Mouse (Mus musculus) kidney, embryonic 16.5 days (tissue): ENCODE data around the gene Spsb3. TPM values are rescaled to one million over a fixed set of nuclear protein-coding genes. Genes with fewer than 3 reads are reported as not detected.

Source experiments
- ATAC-seq: fragments of 200-750 bp; cut with Nextera tagmentation; 2 replicates; pipeline ENCODE4 v1.8.0; 2017; ENCODE audit warnings: moderate TSS enrichment; ENCODE audit not compliant: low FRiP score, low TSS enrichment
- H3K27ac ChIP-seq: fragments of 300-500 bp; sonication (generic); 2 replicates; pipeline ENCODE4 v1.5.1; 2014; ENCODE audit warnings: low read length
- H3K27me3 ChIP-seq: fragments of 300-500 bp; sonication (generic); 2 replicates; pipeline ENCODE4 v1.6.1; 2014; ENCODE audit warnings: low read length, control low read depth, mixed read lengths; ENCODE audit not compliant: insufficient read depth
- H3K36me3 ChIP-seq: fragments of 300-500 bp; sonication (generic); 2 replicates; pipeline ENCODE4 v1.6.1; 2014; ENCODE audit warnings: low read length, control low read depth, mixed read lengths; ENCODE audit not compliant: insufficient read depth
- H3K4me1 ChIP-seq: fragments of 300-500 bp; sonication (generic); 2 replicates; pipeline ENCODE4 v1.6.1; 2014; ENCODE audit warnings: low read length, control low read depth, mixed read lengths; ENCODE audit not compliant: insufficient read depth
- H3K4me2 ChIP-seq: fragments of 300-500 bp; sonication (generic); replicated peaks from 2 replicates; pipeline ENCODE4 v1.6.1; 2014; ENCODE audit warnings: low read depth, low read length
- H3K4me3 ChIP-seq: fragments of 300-500 bp; sonication (generic); 2 replicates; pipeline ENCODE4 v1.5.1; 2014; ENCODE audit warnings: mild to moderate bottlenecking, low read length
- H3K9ac ChIP-seq: fragments of 300-500 bp; sonication (generic); replicated peaks from 2 replicates; pipeline ENCODE4 v1.6.1; 2014; ENCODE audit warnings: low read length
- H3K9me3 ChIP-seq: fragments of 300-500 bp; sonication (generic); 2 replicates; pipeline ENCODE4 v1.6.1; 2016; ENCODE audit warnings: low read length, control low read depth
- WGBS: fragments of 180-500 bp; shearing (Covaris S2); extraction: QIAGEN DNeasy Blood & Tissue Kit; methylation state at CpG from one replicate; pipeline ENCODE4 v1.1.7; 2014; 5-methylcytosine and 5-hydroxymethylcytosine counted together
- polyA plus RNA-seq: library from polyadenylated mRNA; unstranded; fragments of >200 nt; fragmentation: Nextera tagmentation; extraction: Ambion mirVana; gene quantifications from 2 replicates; pipeline ENCODE4 v1.2.1, GENCODE M21; 2015

The Spsb3 gene
- polyA plus RNA-seq, 1 experiment from 2014 or later = 50.4 TPM

GRCm38 (mm10) chr17:24934926-24935325 lies 48.5 kb downstream of the Spsb3 start:
- no peak for ATAC-seq
- H3K4me2 ChIP-seq = peak overlapping the region; percentile 81
- peak overlapping the region; percentile 96 for H3K4me3 ChIP-seq
- no peak overlapping the region for H3K27ac ChIP-seq
- H3K4me1 ChIP-seq = peaks cover 22% of the 10 kb centered on the region
- no peaks in the 10 kb centered on the region for H3K9me3 ChIP-seq
- WGBS = 80% methylated on average over 4 of the region's 4 CpGs
- H3K36me3 ChIP-seq = no peaks in the 10 kb centered on the region
- no peaks in the 10 kb centered on the region for H3K27me3 ChIP-seq
- peak overlapping the region; percentile 86 for H3K9ac ChIP-seq

DNA sequence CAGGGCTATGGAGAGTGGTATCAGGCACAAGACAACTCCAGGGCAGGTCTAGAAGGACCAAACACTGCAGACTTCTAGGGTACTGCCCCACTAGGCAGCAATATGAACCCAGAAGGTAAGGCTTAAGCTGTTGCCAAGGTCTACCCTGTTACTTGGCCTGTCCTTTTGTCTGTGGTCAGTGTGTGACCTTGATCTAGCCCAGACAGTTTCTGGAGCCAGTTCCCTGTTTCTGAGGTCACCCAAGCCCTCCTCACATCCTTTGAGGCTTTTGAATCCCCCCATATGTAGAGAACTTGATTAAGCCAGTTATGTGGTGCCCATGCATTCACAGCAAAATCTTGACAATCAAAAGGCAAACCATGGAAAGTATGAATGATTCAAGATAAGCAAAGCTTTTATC lies 49.2 kb downstream of the Spsb3 start:
- Histone ChIP-seq H3K4me1 (peaks cover 22% of the 10 kb centered on the region), H3K27ac (no peak overlapping the region)
- no peak for ATAC-seq

DNA sequence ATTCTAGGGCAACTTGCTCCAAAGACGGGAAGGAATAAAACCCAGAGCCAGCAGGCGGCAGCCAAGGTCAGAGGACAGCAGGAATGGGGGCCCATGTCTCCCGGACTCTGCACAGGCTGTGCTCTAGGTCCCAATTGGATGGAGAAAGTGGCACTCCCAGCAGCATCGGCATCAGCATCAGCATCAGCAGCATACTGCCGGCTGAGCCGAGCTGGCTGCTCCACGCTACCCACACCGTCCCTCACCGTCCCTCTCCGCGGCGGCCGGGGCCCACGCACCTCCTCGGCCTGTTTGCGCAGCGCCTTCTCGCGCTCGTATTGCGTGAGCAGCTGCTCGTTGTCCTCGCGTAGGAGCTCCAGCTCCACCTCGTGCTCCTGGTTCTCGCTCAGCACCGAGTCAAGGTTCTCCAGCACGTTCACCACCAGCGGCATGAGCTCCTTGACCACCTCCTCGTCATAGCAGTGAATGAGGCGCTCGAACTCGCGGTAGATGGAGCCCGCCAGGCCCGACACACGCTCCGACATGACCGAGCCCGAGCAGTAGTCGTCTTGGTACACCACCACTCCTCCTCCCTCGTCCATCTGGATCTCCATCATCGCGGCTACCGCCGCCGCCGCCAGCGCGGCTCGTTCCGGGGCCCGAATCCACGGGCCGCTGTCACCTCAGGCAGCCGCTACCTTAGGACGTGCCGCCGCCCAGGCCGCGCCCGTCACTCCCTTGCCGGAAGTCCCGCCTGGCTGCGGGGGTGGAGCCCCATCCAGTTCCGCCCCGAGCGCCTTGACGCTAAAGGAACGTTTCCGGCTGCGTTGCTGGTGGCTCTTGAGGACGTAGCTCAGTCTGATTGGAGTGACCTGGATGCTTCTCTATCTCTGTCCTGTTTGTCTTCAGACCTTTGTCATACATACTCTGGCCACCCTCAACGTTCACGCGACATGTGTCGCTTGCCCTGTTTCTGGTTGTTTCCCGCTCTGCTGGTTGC lies 50.1 kb downstream of the Spsb3 start, which contains the start of gene Mapk8ip3:
Gene Mapk8ip3 (minus strand): TSS at position 719 of the 979 bp plus-strand sequence.
- ATAC-seq = peak; percentile 99
- peak within 1 kb of the TSS; percentile 86 for H3K9ac ChIP-seq
- peak within 1 kb of the TSS; percentile 81 for H3K4me2 ChIP-seq

More for the DNA sequence above, 49.2 kb downstream of the Spsb3 start:
- Histone ChIP-seq H3K4me3 (peak overlapping the region; percentile 96), H3K36me3 (no peaks in the 10 kb centered on the region), H3K27me3 (no peaks in the 10 kb centered on the region), H3K9ac (peak overlapping the region; percentile 86), H3K9me3 (no peaks in the 10 kb centered on the region), H3K4me2 (peak overlapping the region; percentile 81)

DNA sequence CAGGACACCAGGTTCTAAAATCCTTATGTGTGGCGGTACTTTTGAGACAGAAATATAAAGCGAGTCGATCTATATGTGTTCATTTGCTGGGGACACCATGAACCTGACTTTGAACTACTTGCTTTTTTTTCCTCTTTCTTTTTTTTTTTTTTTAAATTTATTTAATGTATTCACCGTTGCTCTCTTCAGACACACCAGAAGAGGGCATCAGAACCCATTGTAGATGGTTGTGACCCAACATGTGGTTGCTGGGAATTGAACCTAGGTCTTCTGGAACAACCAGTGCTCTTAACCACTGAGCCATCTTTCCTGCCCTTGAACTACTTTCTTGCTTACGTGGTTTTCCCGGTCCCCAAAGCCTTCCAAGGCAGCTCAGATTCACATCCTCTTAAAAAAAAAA lies 50.8 kb downstream of the Spsb3 start:
- peaks cover 22% of the 10 kb centered on the region for H3K4me1 ChIP-seq
- WGBS = 47% methylated on average over 6 of the region's 6 CpGs

More for the DNA sequence above, 50.1 kb downstream of the Spsb3 start, which contains the start of gene Mapk8ip3:
- Histone ChIP-seq H3K27ac (peak within 1 kb of the TSS; percentile 82), H3K36me3 (no peaks in the 10 kb centered on the region), H3K4me1 (peaks cover 22% of the 10 kb centered on the region), H3K9me3 (no peaks in the 10 kb centered on the region), H3K27me3 (no peaks in the 10 kb centered on the region), H3K4me3 (peak within 1 kb of the TSS; percentile 96)
- WGBS = under 1% methylated on average over 78 of the region's 78 CpGs

More for the DNA sequence above, 50.8 kb downstream of the Spsb3 start:
- no peak for ATAC-seq
- H3K27me3 ChIP-seq = no peaks in the 10 kb centered on the region
- peak overlapping the region; percentile 81 for H3K4me2 ChIP-seq
- no peaks in the 10 kb centered on the region for H3K9me3 ChIP-seq
- peak overlapping the region; percentile 82 for H3K27ac ChIP-seq
- peak overlapping the region; percentile 96 for H3K4me3 ChIP-seq
- no peaks in the 10 kb centered on the region for H3K36me3 ChIP-seq
- peak overlapping the region; percentile 86 for H3K9ac ChIP-seq

Other genes with a start within 250 kb of the Spsb3 start
- gene Slc9a3r2, start 236.3 kb upstream of the Spsb3 start, polyA plus RNA-seq = 116 and 120 TPM in 2 replicates
- 0.37 TPM in 1 of 2 replicates, not detected in the other for gene Npw, start 228.2 kb upstream of the Spsb3 start, polyA plus RNA-seq
- 19.7 and 22.7 TPM in 2 replicates for gene Zfp598, start 217.0 kb upstream of the Spsb3 start, polyA plus RNA-seq
- gene Syngr3, start 196.7 kb upstream of the Spsb3 start, polyA plus RNA-seq = 2.3 and 2.9 TPM in 2 replicates
- gene Gfer, start 190.5 kb upstream of the Spsb3 start, polyA plus RNA-seq = 44.4 and 45.3 TPM in 2 replicates
- gene Noxo1, start 190.4 kb upstream of the Spsb3 start, polyA plus RNA-seq = 1.9 and 2.7 TPM in 2 replicates
- gene Tbl3, start 179.0 kb upstream of the Spsb3 start, polyA plus RNA-seq = 92.1 and 107 TPM in 2 replicates
- gene Rnf151, start 168.6 kb upstream of the Spsb3 start, polyA plus RNA-seq = 0.26 TPM in 1 of 2 replicates, not detected in the other
- gene Rps2, start 168.5 kb upstream of the Spsb3 start, polyA plus RNA-seq = 1,489 and 1,547 TPM in 2 replicates
- gene Ndufb10, start 162.2 kb upstream of the Spsb3 start, polyA plus RNA-seq = 258 and 262 TPM in 2 replicates
- gene Rpl3l, start 158.8 kb upstream of the Spsb3 start, polyA plus RNA-seq = 0.15 TPM in 1 of 2 replicates, not detected in the other
- 33.3 and 33.8 TPM in 2 replicates for gene Msrb1, start 150.0 kb upstream of the Spsb3 start, polyA plus RNA-seq
- gene Hs3st6, start 133.7 kb upstream of the Spsb3 start, polyA plus RNA-seq = 23.0 and 27.6 TPM in 2 replicates
- 0.11 TPM in 1 of 2 replicates, not detected in the other for gene Meiob, start 82.4 kb upstream of the Spsb3 start, polyA plus RNA-seq
- 63.4 and 75.6 TPM in 2 replicates for gene Hagh, start 46.5 kb upstream of the Spsb3 start, polyA plus RNA-seq
- 50.7 and 52.1 TPM in 2 replicates for gene Fahd1, start 36.3 kb upstream of the Spsb3 start, polyA plus RNA-seq
- 3.0 and 3.1 TPM in 2 replicates for gene Igfals, start 20.6 kb upstream of the Spsb3 start, polyA plus RNA-seq
- gene Nubp2, start 294 bp upstream of the Spsb3 start, polyA plus RNA-seq = 63.3 and 67.1 TPM in 2 replicates
- gene Eme2, start 8.4 kb downstream of the Spsb3 start, polyA plus RNA-seq = 36.5 and 38.5 TPM in 2 replicates
- 102 TPM in 2 replicates for gene Mrps34, start 8.5 kb downstream of the Spsb3 start, polyA plus RNA-seq
- 78.1 and 86.1 TPM in 2 replicates for gene Nme3, start 9.9 kb downstream of the Spsb3 start, polyA plus RNA-seq
- 30.1 and 33.6 TPM in 2 replicates for gene Mapk8ip3, start 50.3 kb downstream of the Spsb3 start, polyA plus RNA-seq
- 197 and 218 TPM in 2 replicates for gene Jpt2, start 74.0 kb downstream of the Spsb3 start, polyA plus RNA-seq
- gene Cramp1l, start 129.1 kb downstream of the Spsb3 start, polyA plus RNA-seq = 5.4 and 6.6 TPM in 2 replicates
- 24.9 and 25.5 TPM in 2 replicates for gene Ift140, start 129.4 kb downstream of the Spsb3 start, polyA plus RNA-seq
- gene Tmem204, start 196.9 kb downstream of the Spsb3 start, polyA plus RNA-seq = 34.4 and 44.7 TPM in 2 replicates
- gene Telo2, start 229.3 kb downstream of the Spsb3 start, polyA plus RNA-seq = 49.5 and 53.4 TPM in 2 replicates
- not detected in 2 replicates for gene Ptx4, start 234.1 kb downstream of the Spsb3 start, polyA plus RNA-seq
- 23.2 and 26.8 TPM in 2 replicates for gene Clcn7, start 246.7 kb downstream of the Spsb3 start, polyA plus RNA-seq